Mouse (Mus musculus) intestine, postnatal 0 days (tissue): ENCODE data around the gene Lrrc23. TPM values are rescaled to one million over a fixed set of nuclear protein-coding genes. Genes with fewer than 3 reads are reported as not detected.
A peak's percentile ranks its signal among the peaks of the same experiment; 100 is the strongest.
"Not testable (repeated sequence)": the region's sequence is repeated elsewhere in the genome, so short reads cannot be mapped to it uniquely, and the experiment has no call there.

Source experiments
- ATAC-seq: fragments of 200-750 bp; cut with Nextera tagmentation; 2 replicates; pipeline ENCODE4 v1.8.0; 2017; ENCODE audit warnings: mild to moderate bottlenecking, moderate TSS enrichment, moderate library complexity
- H3K27ac ChIP-seq: fragments of 300-500 bp; sonication (generic); 2 replicates; pipeline ENCODE4 v1.5.1; 2014; ENCODE audit warnings: mild to moderate bottlenecking, low read depth, low read length, moderate library complexity
- H3K27me3 ChIP-seq: fragments of 300-500 bp; sonication (generic); replicated peaks from 2 replicates; pipeline ENCODE4 v1.6.1; 2014; ENCODE audit warnings: low read length, mixed read lengths; ENCODE audit not compliant: control insufficient read depth, insufficient read depth
- H3K36me3 ChIP-seq: fragments of 300-500 bp; sonication (generic); 2 replicates; pipeline ENCODE4 v1.6.1; 2014; ENCODE audit warnings: mild to moderate bottlenecking, moderate library complexity; ENCODE audit not compliant: control insufficient read depth, insufficient read depth
- H3K4me1 ChIP-seq: fragments of 300-500 bp; sonication (generic); replicated peaks from 2 replicates; pipeline ENCODE4 v1.6.1; 2014; ENCODE audit warnings: antibody characterized with exemption, low read length, mixed read lengths; ENCODE audit not compliant: control insufficient read depth, insufficient read depth
- H3K4me2 ChIP-seq: fragments of 300-500 bp; sonication (generic); replicated peaks from 2 replicates; pipeline ENCODE4 v1.6.1; 2014; ENCODE audit warnings: low read depth, mild to moderate bottlenecking, moderate library complexity
- H3K4me3 ChIP-seq: fragments of 300-500 bp; sonication (generic); 2 replicates; pipeline ENCODE4 v1.5.1; 2014; ENCODE audit warnings: low read depth, low read length
- H3K9ac ChIP-seq: fragments of 300-500 bp; sonication (generic); 2 replicates; pipeline ENCODE4 v1.6.1; 2014; ENCODE audit warnings: mild to moderate bottlenecking, low read depth, low read length
- H3K9me3 ChIP-seq: fragments of 300-500 bp; sonication (generic); 2 replicates; pipeline ENCODE4 v1.6.1; 2016; ENCODE audit warnings: mixed run types; ENCODE audit not compliant: control insufficient read depth
- CTCF ChIP-seq: sonication (generic); IDR thresholded peaks from 2 replicates; pipeline ENCODE4 v1.5.1; 2016; ENCODE audit warnings: low read depth, mild to moderate bottlenecking, control low read depth, antibody characterized with exemption, moderate library complexity
- WGBS: fragments of 180-500 bp; shearing (Covaris S2); extraction: QIAGEN DNeasy Blood & Tissue Kit; methylation state at CpG from one replicate; pipeline ENCODE4 v1.1.7; 2014; 5-methylcytosine and 5-hydroxymethylcytosine counted together
- polyA plus RNA-seq: library from polyadenylated mRNA; unstranded; fragments of >200 nt; fragmentation: Nextera tagmentation; extraction: Ambion mirVana; gene quantifications from 2 replicates; pipeline ENCODE4 v1.2.1, GENCODE M21; 2015

Lrrc23 gene
- polyA plus RNA-seq, 1 experiment from 2014 or later: 0.21 TPM

- peak; percentile 70 for TF ChIP-seq CTCF
- 1% methylated on average over 34 of the region's 34 CpGs for WGBS
- ATAC-seq: peak; percentile 71
- no peaks in the 10 kb centered on the region for H3K9me3 ChIP-seq
- 0 out of 2 replicates have a peak, but pooled peaks cover 9% of the 10 kb centered on the region for H3K36me3 ChIP-seq
- peaks cover 9% of the 10 kb centered on the region; the same call in 1 of the 2 replicates for H3K4me1 ChIP-seq
- H3K27me3 ChIP-seq: no peaks in the 10 kb centered on the region
- 0 out of 2 replicates have a peak overlapping the region, but pooled peaks have one; percentile 38 for H3K9ac ChIP-seq
- H3K27ac ChIP-seq: peak overlapping the region; percentile 83
- H3K4me3 ChIP-seq: peak overlapping the region; percentile 45
- peak overlapping the region; percentile 78 for H3K4me2 ChIP-seq
These were observed 26.1 kb upstream of the Lrrc23 start for GRCm38 (mm10) chr6:124805341-124806321.

DNA sequence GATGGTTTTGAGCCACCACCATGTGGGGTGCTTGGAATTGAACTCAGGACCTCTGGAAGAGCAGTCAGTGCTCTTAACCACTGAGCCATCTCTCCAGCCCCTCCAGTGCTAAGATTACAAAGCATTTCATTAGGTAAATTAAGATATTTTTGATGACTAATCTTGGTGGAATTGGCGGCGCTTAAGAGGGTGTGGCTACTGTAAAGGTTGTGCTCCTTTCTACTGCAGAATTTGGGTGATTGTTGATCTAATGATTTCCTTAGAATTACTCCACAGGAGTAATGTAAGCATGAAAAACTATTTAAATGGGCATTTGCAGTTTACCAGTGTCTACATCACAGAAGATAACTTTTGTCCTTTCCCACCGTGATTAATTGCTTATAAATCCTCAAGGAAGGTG is 24.8 kb upstream of the Lrrc23 start:
- Histone ChIP-seq H3K9ac (no peak overlapping the region), H3K4me3 (no peak overlapping the region), H3K9me3 (no peaks in the 10 kb centered on the region), H3K36me3 (no peaks in the 10 kb centered on the region), H3K27me3 (no peaks in the 10 kb centered on the region), H3K4me2 (no peak overlapping the region), H3K4me1 (peaks cover 4% of the 10 kb centered on the region; the same call in 1 of the 2 replicates), H3K27ac (no peak overlapping the region)
- ATAC-seq: no peak
- no peak for TF ChIP-seq CTCF
- 74% methylated on average over 3 of the region's 3 CpGs for WGBS

DNA sequence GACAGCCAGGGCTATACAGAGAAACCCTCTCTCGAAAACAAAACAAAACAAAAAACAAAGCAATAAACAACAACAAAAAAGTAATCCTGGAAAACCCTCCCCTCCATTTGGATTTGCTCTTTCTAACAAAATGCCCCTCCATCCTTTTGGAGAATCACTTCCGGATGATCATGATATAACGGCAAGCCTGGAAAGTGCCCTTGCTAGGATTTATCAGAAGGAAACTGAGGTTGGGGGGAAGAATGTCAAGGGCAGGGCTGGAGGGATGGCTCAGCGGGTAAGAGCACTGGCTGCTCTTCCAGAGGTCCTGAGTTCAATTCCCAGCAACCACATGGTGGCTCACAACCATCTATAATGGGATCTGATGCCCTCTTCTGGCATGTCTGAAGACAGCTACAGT is 24.2 kb upstream of the Lrrc23 start:
- not testable (repeated sequence) for H3K4me2 ChIP-seq, ATAC-seq, H3K9ac ChIP-seq, H3K27ac ChIP-seq, H3K27me3 ChIP-seq, H3K4me3 ChIP-seq, H3K36me3 ChIP-seq, H3K4me1 ChIP-seq, H3K9me3 ChIP-seq
- WGBS: 97% methylated on average over 4 of the region's 4 CpGs

DNA sequence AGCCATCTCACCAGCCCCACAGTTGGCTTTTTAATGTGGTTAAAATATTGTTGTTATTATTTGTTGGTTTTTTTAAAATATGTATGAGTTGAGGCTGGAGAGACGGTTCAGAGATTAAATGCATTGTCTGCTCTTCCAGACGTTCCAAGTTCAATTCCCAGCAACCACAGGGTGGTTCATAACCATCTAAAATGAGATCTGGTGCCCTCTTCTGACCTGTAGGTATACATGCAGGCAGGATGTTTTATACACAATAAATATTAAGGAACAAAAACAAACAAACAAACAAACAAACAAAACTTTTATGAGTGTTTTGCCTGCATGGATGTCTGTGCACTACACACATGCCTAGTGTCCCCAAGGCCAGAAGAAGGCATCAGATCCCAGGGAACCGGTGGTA is 23.5 kb upstream of the Lrrc23 start:
- no peaks in the 10 kb centered on the region for H3K27me3 ChIP-seq
- ATAC-seq: no peak
- no peak overlapping the region for H3K27ac ChIP-seq
- WGBS: 74% methylated on average over 3 of the region's 3 CpGs
- no peaks in the 10 kb centered on the region for H3K36me3 ChIP-seq
- no peak for TF ChIP-seq CTCF
- peaks cover 4% of the 10 kb centered on the region; the same call in 1 of the 2 replicates for H3K4me1 ChIP-seq
- no peak overlapping the region for H3K4me2 ChIP-seq
- H3K9ac ChIP-seq: no peak overlapping the region
- no peaks in the 10 kb centered on the region for H3K9me3 ChIP-seq
- no peak overlapping the region for H3K4me3 ChIP-seq

- WGBS: 16% methylated on average over 4 of the region's 9 CpGs
- 0 out of 2 replicates have a peak, but pooled peaks have one; percentile 23 for ATAC-seq
- H3K27me3 ChIP-seq, H3K27ac ChIP-seq, H3K4me1 ChIP-seq, H3K36me3 ChIP-seq, H3K4me3 ChIP-seq, H3K9ac ChIP-seq, H3K9me3 ChIP-seq: not testable (repeated sequence)
- peak overlapping the region; percentile 37 for H3K4me2 ChIP-seq
These were observed 22.9 kb upstream of the Lrrc23 start for GRCm38 (mm10) chr6:124802400-124802799.

- H3K9ac ChIP-seq: no peak overlapping the region
- H3K36me3 ChIP-seq: no peaks in the 10 kb centered on the region
- TF ChIP-seq CTCF: no peak
- no peaks in the 10 kb centered on the region for H3K27me3 ChIP-seq
- H3K4me1 ChIP-seq: no peaks in the 10 kb centered on the region
- no peaks in the 10 kb centered on the region for H3K9me3 ChIP-seq
- no peak overlapping the region for H3K4me2 ChIP-seq
- no peak overlapping the region for H3K4me3 ChIP-seq
- no peak for ATAC-seq
- WGBS: 60% methylated on average over 2 of the region's 2 CpGs
- no peak overlapping the region for H3K27ac ChIP-seq
These were observed 16.7 kb upstream of the Lrrc23 start for GRCm38 (mm10) chr6:124796200-124796599.
